Mouse (Mus musculus) G1E-ER4 (cell line): ENCODE measurements around the gene Olfr98. TPM values are rescaled to one million over a fixed set of nuclear protein-coding genes. Genes with fewer than 3 reads are reported as not detected.
"Not testable (repeated sequence)": the region's sequence is repeated elsewhere in the genome, so short reads cannot be mapped to it uniquely, and the experiment has no call there.

Experiments
- GATA1 ChIP-seq: IDR thresholded peaks from one replicate; pipeline ENCODE4 v1.8.0; 2012; ENCODE audit warnings: low read length, inconsistent platforms
- polyA plus RNA-seq: library from polyadenylated mRNA; stranded (reverse); fragments of >175 nt; gene quantifications from 2 replicates; pipeline ENCODE4 v1.2.3, GENCODE M21; 2012

Gene Olfr98
- not detected in 2 replicates for polyA plus RNA-seq

- TF ChIP-seq GATA1 = no peak
Observed at GRCm38 (mm10) chr17:37263626-37264025, at the start of gene Olfr98. Gene Olfr98 (minus strand): TSS chr17:37263749.

DNA sequence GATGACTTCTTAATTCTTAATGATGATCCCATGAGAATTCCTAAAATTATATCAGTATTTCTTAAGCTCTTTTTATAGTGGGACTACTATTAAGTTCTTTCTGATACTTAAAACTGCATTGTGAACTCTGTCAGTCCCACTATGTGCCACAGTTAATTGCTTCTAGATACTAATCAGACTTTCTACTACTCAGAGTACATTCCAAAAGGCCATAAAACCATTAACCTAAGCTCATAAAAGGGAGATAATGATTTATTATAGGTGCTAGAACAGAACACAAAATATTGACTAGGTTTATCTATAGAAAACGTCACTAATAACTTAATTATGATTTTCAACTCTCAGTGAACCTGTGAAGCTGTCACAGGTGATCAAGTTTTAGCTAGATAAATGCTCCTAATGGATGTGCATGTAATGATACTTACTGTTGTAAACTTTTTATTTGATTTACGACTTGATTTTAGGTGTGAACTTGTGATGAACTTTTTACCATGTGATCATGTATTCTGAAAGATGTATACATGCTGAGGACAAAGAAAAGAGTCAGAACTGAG lies 46.7 kb upstream of the Olfr98 start:
- TF ChIP-seq GATA1 = no peak

DNA sequence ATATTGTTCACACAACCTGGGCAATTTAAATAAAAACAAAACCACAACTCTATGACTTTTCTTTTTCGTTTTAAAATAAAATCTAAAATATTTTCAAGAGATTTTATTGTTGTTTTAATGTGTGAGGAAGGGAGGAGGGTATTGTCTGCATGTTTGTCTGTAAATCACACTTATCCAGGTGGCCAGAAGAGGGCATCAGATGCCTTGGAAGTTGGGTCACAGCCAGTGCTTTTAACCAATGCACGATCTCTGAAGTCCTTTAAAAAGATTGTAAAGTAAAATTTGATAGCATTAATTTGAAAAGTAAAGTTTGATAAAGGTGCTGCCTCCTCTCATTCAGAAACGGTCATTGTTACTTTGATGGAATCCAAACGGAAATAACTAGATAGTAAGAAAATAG lies 44.9 kb upstream of the Olfr98 start:
- TF ChIP-seq GATA1 = no peak

DNA sequence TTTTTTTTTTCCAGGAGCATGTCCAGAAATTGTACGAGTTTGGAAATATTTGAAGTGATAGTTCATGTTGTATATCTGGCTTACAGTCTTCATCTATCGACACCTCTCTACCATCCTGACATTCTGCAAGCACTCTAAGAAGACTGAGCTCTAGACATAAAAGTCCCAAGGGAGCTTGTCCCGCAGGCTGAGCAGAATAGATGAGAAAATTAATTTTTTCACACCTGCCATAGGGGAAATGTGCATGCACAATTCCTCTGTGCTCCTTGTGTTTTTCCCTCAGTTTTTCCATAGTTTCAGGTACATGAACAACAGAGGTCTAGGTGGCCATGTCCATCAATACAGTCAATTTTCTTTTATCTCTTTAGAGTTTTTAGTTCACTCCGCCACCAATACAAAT lies 40.7 kb upstream of the Olfr98 start, which contains the start of gene Olfr101:
TSS of gene Olfr101 (minus strand) at position 101 of the 400 bp plus-strand sequence.
- no peak for TF ChIP-seq GATA1

DNA sequence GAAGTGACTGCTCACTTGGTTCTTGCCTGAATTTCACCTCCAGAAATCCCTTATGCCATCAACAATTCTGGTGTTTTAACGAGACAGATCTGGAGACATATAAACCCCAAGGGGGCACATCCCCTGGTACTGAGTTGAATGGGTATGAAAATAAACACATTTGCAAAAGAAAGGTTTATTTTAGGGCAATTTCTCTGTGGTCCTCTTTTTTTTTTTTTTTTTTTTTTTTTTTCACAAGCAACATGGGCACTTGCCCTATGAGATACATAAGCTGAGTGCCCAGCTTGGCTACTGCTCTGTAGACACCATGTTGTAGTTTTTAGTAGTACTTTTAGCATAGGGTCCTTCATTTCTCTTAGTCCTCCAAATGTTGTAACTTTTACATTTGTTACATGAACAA lies 19.8 kb upstream of the Olfr98 start, which contains the start of gene Olfr99:
TSS of gene Olfr99 (minus strand) at position 101 of the 400 bp plus-strand sequence.
- no peak for TF ChIP-seq GATA1

DNA sequence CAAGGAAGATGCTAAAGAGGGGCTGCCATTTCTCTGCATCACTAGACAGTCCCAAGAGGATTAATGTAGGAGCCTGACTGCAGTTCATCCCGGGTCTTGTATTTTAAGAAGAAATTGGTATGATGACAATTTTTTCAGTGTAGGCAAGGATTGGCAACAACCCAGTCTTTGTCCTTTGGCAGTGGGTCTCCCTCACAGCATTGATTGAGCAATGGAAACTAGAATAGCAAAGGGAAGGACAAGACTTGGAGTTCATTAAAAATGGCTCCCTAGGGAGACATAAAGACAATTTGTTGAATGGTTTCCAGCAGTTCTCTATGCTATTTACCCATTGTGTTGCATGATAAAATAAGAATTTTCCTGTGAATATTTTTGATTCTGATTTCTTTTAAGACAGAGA lies 16.8 kb upstream of the Olfr98 start:
- TF ChIP-seq GATA1 = no peak

DNA sequence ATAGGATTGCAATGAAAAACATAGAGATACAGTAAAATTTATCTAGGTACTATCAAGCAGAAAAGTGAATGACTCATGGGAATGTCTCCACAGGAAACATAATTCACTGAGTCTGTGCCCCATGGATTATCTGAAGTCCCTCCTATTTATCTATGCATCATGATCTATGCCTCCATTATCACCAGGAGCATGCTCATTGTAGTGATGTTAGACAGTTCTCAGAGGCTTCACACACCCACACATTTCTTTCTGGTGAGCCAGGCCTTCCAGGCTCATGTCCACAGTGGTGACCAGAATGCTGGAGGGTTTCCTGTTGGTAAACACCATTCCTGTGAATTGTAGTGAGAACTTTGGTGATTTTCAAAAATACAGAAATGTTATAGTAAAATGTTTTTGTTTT lies 13.0 kb upstream of the Olfr98 start:
- TF ChIP-seq GATA1 = no peak

DNA sequence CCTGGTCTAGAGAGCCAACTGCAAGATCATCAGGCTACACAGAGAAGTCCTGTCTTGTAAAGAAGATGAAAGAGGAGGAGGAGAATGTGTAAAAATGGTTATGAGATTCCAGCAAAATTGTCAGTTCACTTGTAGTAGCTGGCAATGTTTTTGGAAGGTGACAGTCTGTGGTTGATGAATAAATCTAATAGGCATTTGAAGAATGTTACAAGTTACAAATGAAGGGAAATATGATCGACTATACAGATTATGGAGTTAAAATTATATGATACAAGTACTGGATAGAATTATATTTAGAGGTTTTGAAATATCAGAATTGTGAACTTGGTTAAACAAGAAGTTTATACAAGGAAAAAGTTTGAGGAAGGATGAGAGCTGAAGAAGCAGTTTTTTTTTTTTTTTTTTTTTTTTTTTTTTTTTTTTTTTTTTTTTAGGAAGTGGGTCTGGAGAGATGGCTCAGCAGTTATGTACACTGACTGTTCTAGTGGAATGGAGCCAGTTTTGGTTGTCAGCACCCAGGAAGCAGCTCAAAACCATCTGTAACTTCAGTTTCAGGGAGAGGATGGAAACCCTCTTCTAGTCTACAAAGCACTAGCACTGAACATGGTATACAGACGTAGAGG lies 12.2 kb upstream of the Olfr98 start:
- no peak for TF ChIP-seq GATA1

GRCm38 (mm10) chr17:37270702-37271092 lies 7.1 kb upstream of the Olfr98 start:
- TF ChIP-seq GATA1 = no peak

DNA sequence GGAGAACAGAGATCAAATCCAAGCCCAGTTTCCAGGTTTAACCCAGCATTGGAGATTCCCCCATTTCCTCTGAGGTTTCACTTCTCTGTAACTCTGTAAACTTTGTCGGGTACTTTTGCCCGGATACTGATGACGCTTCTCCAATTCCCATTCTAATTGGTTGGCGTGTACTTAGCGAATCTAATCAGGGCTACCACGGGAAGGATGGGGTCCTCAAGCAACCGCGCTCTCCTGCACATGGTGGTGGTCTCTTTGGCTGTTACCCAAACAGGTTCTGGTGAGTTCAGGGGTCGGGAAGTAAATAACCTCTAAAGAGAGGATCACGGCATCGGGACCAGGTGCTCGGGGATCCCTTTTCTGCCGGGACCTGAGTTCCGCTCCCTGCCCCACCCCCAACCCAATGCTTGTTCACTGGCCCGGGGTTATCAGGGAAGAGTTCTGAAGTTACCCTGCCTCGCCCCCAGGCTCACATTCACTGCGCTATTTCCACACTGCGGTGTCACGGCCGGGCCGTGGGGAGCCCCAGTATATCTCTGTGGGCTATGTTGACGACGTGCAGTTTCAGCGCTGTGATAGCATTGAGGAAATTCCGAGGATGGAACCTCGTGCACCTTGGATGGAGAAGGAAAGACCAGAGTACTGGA lies 6.6 kb upstream of the Olfr98 start, which contains the start of gene H2-M3:
TSS of gene H2-M3 (plus strand) at position 163 of the 644 bp plus-strand sequence.
- TF ChIP-seq GATA1 = no peak

GRCm38 (mm10) chr17:37250544-37250943 lies 13.0 kb downstream of the Olfr98 start:
- no peak for TF ChIP-seq GATA1

DNA sequence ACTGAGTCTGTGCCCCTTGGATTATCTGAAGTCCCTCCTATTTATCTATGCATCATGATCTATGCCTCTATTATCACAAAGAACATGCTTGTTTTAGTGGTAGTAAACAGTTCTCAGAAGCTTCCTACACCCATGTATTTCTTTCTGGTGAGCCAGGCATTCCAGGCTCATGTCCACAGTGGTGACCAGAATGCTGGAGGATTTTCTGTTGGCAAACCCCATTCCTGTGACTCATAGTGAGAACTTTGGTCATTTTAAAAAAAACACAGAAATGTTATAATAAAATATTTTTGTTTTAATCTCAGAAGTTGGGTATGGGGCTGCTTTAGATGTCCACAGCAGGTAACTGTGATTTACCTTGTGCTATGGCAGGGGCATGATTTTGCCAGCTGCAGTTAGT lies 14.1 kb downstream of the Olfr98 start:
- no peak for TF ChIP-seq GATA1

DNA sequence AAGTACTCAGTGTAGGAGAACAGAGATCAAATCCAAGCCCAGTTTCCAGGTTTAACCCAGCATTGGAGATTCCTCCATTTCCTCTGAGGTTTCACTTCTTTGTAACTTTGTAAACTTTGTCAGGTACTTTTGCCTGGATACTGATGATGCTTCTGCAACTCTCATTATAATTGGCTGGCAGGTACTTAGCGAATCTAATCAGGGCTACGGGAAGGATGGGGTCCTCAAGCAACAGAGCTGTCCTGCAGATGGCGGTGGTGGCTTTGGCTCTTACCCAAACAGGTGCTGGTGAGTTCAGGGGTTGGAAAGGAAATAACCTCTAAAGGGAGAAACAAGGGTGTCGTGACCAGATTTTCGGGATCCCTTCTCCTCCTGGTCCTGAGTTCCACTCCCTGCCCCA lies 16.8 kb downstream of the Olfr98 start:
- TF ChIP-seq GATA1 = no peak

DNA sequence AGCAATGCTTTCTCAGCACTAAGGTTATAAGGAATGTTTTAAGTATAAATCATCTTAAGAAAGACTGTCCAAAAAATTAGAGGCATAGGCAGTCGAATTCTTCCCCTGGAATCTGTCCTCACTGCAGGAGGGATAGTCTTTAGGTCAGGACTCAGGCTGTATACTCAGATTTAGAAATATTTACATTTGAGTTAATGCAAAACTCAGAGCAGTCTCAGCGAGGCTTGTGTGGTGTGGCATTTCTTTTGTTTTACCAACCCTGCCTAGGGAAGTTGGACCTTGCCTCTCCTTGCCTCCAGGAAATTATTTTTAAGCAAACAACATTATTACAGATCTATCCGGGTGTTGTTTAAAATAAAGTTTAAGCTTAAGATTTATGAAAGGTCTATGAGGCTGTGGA lies 21.4 kb downstream of the Olfr98 start:
- no peak for TF ChIP-seq GATA1

DNA sequence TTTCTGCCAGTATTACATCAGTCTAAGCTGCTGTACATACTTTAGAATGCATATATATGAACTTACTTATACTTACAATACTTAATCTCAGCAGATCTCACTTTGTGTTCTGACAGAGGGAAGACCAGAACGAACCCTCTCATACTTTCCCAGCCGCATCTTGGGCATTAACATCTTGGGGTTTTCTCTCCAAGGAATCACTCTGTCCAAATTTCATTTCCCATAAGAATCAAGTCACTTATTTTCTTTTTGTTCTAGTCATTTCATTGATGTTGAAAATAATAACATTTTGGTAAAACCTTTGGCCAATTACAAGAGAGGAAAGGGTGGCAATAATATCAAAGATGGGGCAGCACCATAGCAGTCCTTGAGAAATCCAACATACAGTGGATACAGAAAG lies 26.3 kb downstream of the Olfr98 start, which contains the start of gene Olfr97:
TSS of gene Olfr97 (minus strand) at position 101 of the 400 bp plus-strand sequence.
- TF ChIP-seq GATA1 = not testable (repeated sequence)

DNA sequence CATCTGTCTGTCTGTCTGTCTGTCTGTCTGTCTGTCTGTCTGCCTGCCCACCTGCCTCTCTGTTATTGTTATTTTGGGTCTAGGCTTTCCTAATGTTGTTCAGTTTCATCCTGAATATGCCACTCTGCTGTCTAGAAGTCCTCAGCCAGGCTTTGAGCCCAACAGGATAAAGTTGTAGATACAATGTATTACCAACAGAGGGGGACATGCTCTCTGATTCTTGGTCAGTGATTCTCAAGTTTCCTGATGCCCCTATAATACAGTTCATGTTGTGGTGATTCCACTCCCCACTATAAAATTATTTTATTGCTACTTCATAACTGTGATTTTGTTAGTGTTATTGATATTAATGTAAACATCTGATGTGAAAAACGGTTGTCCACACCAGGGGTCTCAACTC lies 41.7 kb downstream of the Olfr98 start:
- TF ChIP-seq GATA1 = no peak

- TF ChIP-seq GATA1 = no peak
Observed at GRCm38 (mm10) chr17:37219846-37220245, 43.7 kb downstream of the Olfr98 start, which contains the start of gene Olfr96. Gene Olfr96 (plus strand): TSS chr17:37220146.

DNA sequence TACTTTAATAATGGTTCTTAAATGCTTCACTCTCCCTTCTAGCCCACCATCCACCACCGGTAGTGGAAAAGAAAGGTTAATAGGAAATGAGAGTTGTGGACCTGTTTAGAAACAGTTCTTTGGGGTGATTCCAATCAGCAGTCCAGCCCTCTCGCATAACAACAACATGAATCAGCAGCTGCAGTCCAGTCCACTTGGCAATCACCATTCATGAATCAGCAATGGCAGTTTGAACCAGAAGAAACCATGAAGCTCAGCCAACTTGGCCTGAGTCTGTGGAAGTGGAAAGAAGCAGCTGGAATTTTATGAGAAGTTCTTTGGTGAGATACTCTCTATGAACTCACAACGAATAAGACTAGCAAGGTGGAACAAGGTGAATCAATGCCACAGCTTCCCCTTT lies 45.1 kb downstream of the Olfr98 start:
- TF ChIP-seq GATA1 = no peak
